Mouse (Mus musculus): Measurements from ENCODE around the gene Camta1.

Camta1 gene

DNA sequence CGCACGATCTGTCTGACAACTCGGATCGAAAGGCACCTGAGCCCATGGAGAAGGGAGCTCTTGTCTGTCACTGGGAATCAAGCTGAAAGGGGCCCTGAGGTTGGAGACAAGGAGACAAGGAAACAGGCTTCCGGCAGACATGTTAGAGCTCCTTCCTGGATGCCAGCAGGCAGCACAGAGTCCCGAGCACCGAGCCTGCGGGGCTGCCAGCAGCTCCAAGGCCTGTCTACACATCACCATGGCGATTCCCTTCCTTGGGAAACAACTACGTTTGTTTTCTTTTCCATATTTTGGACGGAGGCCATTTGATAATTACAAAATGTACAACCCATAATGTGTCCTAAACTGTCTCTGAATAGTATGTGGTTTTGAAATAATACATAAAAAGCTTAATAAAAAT lies 122.8 kb downstream of the Camta1 start:
- DNase-seq (ENCODE audit: low read depth), result no peak

DNA sequence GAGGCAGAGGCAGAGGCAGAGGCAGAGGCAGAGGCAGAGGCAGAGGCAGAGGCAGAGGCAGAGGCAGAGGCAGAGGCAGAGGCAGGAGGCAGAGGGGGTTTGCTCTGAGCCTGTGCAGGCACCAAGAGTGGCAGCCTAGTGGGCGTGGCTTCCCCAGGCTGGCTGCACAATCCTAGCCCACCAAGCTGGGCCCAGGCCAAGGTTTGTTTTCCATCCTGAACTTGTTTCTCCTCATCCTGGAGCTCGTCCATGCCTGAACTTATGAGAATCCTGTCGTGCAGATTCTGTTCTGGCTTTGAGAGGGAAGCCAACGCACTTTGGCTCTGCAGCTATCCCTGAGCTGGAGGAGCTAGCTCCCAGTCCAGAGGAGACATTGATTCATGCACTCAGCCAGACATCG lies 123.4 kb downstream of the Camta1 start:
- peak; percentile 50 for DNase-seq (ENCODE audit: low read depth)

DNA sequence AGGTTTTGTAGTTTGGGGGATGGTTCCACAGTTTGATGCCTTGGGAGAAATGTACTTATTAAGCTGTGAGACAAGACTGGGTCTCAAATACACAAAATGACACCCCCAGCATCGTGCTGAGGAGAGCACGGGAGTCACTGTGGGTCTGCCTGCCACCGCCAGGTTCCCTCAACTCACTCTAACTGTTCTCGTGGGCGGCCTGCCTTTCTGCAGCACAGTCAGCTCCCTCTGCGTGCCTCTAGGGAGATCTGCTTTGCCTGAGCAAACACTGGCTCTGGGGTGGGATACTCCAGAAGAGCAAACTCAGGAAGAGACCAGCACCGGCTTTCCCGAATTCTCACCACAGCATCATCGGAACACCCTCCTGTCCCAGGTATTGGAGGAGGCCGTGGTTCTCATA lies 129.0 kb downstream of the Camta1 start:
- no peak for DNase-seq (ENCODE audit: low read depth)

GRCm38 (mm10) chr4:151730037-151730759 lies 131.5 kb downstream of the Camta1 start:
- DNase-seq (ENCODE audit: low read depth), result no peak

GRCm38 (mm10) chr4:151729116-151729515 lies 132.6 kb downstream of the Camta1 start:
- DNase-seq (ENCODE audit: low read depth), result no peak

GRCm38 (mm10) chr4:151728391-151729065 lies 133.1 kb downstream of the Camta1 start:
- no peak for DNase-seq (ENCODE audit: low read depth)

GRCm38 (mm10) chr4:151726396-151726795 lies 135.3 kb downstream of the Camta1 start:
- DNase-seq (ENCODE audit: low read depth), result no peak

DNA sequence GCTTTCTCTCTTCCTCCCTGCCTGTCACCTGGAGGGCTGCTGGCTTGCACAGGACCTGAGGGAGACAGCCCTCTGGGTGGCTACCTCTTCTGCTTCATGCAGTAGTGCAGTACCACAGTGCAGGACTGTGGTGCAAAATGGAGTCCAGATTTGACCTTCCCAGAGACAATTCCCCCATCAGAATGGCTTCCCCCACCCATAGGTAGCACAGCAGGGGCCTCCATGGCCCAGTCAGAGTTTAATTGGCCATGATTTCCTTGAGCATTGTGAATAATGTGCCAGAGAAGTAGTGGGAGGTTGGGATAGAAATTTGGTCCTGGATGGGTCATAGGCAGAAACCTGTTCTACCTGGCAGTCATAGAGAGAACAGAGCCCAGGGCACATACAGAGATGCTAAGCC lies 136.8 kb downstream of the Camta1 start:
- no peak for DNase-seq (ENCODE audit: low read depth)

DNA sequence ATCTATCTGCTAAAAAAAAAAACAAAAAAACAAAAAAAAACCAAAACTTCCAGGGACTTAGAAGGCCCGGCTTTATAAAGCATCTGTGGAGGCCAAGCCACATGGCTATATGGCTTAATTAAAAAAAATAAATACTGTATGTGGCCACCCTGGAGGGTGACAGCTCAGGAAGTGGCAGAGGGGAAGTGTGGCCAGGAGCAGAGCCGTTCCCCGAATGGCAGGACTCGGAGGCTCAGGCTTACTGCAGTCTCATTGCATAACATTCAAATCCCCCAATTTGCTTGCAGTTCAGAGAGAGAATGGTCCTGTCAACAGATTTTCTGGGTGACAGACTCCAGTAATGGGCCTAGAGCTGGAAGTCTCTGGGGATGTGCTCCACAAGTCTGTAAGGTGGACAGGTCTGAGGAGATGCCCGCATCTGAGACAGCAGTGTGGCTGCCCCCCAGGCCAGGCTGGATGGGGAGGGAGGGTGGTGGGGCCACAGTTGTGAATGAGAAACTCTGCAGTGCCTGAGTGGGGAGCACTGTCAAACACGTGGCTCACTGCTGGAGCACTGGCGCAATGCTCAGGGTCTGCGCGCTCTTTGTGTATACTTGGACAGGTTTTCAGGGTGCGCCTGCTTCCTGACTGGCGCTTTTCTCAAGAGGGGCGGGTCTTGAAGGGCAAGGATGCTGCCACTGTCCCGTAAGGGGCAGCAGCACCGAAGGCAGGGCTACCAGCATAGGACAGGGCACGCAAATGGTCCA lies 140.8 kb downstream of the Camta1 start:
- DNase-seq (ENCODE audit: low read depth), result no peak

- peak; percentile 15 for DNase-seq (ENCODE audit: low read depth)
Measured at GRCm38 (mm10) chr4:151718866-151719475, 142.7 kb downstream of the Camta1 start.

GRCm38 (mm10) chr4:151717864-151718263 lies 143.8 kb downstream of the Camta1 start:
- no peak for DNase-seq (ENCODE audit: low read depth)

GRCm38 (mm10) chr4:151713714-151714113 lies 148.0 kb downstream of the Camta1 start:
- no peak for DNase-seq (ENCODE audit: low read depth)

GRCm38 (mm10) chr4:151711406-151711805 lies 150.3 kb downstream of the Camta1 start:
- DNase-seq (ENCODE audit: low read depth), result no peak

DNA sequence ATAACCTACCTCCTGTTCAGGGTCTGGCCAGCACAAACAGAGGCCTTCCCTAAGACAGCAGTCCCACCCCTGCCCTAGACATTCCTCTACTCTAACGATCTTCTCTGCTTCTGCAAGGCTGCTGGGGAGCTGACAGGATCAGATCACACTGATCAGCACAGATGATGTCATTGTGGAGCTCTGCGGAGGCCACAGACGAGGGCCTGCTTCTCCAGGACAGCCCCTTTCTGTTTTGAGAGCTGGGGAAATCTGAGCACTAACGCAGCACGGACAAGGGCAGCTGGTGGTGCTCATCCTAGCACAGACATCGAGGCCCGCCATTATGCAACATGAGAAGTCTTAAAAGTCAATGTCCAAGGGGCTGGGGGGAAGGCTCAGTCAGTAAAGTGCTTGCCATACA lies 151.2 kb downstream of the Camta1 start:
- DNase-seq (ENCODE audit: low read depth), result no peak

DNA sequence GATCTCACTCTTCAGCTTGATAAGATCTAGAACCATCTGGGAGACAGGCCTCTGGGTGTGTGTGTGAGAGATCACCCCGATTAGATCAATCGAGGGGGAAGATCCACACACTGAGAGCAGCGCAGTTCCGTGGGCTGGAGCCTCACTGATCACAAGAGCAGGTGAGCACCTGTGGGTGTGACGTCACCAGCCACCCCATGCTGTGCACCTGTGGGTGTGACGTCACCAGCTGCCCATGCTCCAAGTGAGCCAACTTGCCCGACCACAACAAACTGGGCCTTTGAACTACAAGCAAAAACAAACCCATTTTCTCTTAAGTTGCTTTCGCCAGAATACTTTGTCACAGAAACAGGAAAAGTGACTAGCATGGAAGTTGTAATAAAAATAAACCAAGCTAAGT lies 152.4 kb downstream of the Camta1 start:
- no peak for DNase-seq (ENCODE audit: low read depth)

- no peak for DNase-seq (ENCODE audit: low read depth)
Measured at GRCm38 (mm10) chr4:151703069-151703735, 158.5 kb downstream of the Camta1 start.

DNA sequence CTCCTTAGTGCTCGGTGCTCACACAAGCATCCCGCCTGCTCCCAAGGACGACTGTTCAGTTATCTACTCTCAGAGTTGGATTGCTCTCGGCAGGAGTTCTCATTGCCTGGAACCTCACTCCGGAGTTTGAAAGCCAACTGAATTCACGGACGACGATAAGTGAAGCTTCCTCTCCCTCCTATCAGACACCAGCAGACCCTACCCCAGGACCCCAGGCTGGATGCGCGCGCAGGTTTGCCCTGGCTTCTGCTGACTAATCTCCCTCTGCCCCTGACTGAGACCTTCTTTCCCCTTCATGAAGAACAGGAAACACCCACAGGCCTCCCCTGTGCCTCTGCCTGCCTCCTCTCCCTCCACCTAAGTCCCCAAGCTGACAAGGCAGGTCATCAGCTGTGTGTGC lies 159.2 kb downstream of the Camta1 start:
- DNase-seq (ENCODE audit: low read depth), result no peak

DNA sequence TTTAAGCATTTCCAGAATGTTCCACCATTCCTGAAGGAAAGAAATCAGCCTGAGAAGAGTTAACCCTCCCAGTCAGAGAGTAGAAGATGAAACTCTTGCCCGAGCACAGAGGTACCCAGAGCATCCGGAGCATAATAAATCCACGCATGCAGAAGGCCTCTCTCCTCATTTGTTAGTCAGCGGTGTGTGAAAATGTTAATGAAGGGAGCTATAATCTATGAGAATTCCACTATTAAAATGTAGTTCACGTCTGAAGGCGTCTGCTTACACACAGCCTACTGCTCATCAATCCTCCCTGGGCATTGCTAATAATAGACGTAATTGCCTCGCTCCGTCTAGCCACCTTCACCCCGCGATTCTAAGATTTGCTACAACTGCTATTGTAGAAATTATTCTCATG lies 165.7 kb downstream of the Camta1 start:
- no peak for DNase-seq (ENCODE audit: low read depth)

- DNase-seq (ENCODE audit: low read depth), result no peak
Measured at GRCm38 (mm10) chr4:151694531-151694930, 167.1 kb downstream of the Camta1 start.

- DNase-seq (ENCODE audit: low read depth), result no peak
Measured at GRCm38 (mm10) chr4:151694047-151694446, 167.6 kb downstream of the Camta1 start.

DNA sequence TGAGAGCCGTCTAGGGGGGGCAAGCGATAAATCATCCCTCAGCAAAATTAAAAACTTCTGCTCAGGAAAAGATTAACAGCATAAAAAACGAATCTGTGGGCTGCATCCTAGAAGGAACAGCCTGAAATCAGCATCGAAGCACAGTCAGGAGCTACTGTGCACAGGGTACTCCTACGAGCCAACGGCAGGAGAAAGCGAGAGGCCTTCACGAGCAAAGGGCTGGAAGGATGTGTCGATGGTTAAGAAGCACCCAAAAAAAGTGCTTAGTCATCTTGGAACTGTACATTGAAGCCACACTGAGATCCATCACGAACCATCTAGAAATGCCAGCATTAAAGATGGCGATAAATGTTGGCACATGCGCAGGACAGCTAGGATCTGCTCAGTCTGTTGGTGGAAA lies 171.6 kb downstream of the Camta1 start:
- DNase-seq (ENCODE audit: low read depth), result no peak

DNA sequence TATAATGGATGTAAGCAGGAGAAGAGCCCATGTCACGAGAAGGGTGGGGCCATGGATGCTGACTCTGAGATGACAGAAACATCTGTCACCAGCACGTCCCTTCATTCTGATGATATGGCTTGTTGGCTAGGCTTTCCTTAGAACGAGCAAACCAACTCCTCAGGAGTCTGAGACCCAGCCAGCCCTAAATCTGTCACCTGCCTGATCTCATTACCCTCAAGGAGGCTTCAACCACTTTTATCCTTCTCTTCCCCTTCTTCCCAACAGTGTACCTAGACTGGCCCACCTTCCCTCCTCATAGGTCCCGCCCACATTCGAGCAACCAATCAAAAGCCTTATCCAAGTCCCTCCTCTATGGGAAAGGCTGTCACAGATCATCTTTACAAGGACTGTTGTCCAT lies 173.5 kb downstream of the Camta1 start:
- DNase-seq (ENCODE audit: low read depth), result no peak

Data from NIH3T3 (cell line).